Mouse (Mus musculus) left cerebral cortex, postnatal 10 days (tissue): ENCODE results near the gene Cfhr1. TPM values are rescaled to one million over a fixed set of nuclear protein-coding genes. Genes with fewer than 3 reads are reported as not detected.

Source experiments
- DNase-seq, 2 experiments: peaks; one replicate each; pipeline ENCODE4 v3.0.0; 2021 to 2022; ENCODE audit warnings: low spot score in 2 of 2, mixed read lengths in 1 of 2; ENCODE audit errors: extremely low spot score in 1 of 2
- intact Hi-C: fragments of 180-260 bp; cut with DNase I; formaldehyde crosslinking; loops from one replicate; pipeline ENCODE4 v1.15.1; 2025
- total RNA-seq, 2 experiments: library from RNA; stranded (reverse); gene quantifications; 2 replicates each; pipeline ENCODE4 v1.2.3; 2021

Cfhr1 gene
- not detected for total RNA-seq

- intact Hi-C loops = no loop called here
- DNase-seq = no peak
These were observed at the start of gene Cfhr1 for GRCm38 (mm10) chr1:139560024-139560423. Gene Cfhr1 (minus strand): TSS chr1:139560272.

GRCm38 (mm10) chr1:139551311-139551710, 8.8 kb downstream of the Cfhr1 start:
- no peak for DNase-seq
- intact Hi-C loops = no loop called here

- intact Hi-C loops = no loop called here
- DNase-seq = no peak
These were observed 11.5 kb downstream of the Cfhr1 start for GRCm38 (mm10) chr1:139548536-139548935.

GRCm38 (mm10) chr1:139514556-139514955, 45.5 kb downstream of the Cfhr1 start:
- DNase-seq = no peak
- intact Hi-C loops = no loop called here

- no peak for DNase-seq
- intact Hi-C loops = no loop called here
These were observed 58.8 kb downstream of the Cfhr1 start, which contains the start of gene F13b for GRCm38 (mm10) chr1:139501258-139501752. Gene F13b (plus strand): TSS chr1:139501702.

- DNase-seq = no peak
- intact Hi-C loops = no loop called here
These were observed 60.3 kb downstream of the Cfhr1 start for GRCm38 (mm10) chr1:139499751-139500150.

Other genes starting within 250 kb of the Cfhr1 start
- 1 to 10 TPM; 1.1 to 1.2 TPM for gene Crb1, start 183.2 kb downstream of the Cfhr1 start, total RNA-seq
- 10 to 100 TPM; 28.8 to 35.4 TPM for gene Zbtb41, start 138.0 kb downstream of the Cfhr1 start, total RNA-seq
- gene Aspm, start 105.5 kb downstream of the Cfhr1 start, total RNA-seq = 1 to 10 TPM; 2.0 to 2.2 TPM
- not detected for gene F13b, start 58.6 kb downstream of the Cfhr1 start, total RNA-seq
- not detected for gene Gm4788, start 221.0 kb upstream of the Cfhr1 start, total RNA-seq